Mouse (Mus musculus) MEL (cell line): ENCODE results near the gene Gnao1. TPM values are rescaled to one million over a fixed set of nuclear protein-coding genes. Genes with fewer than 3 reads are reported as not detected.

Source experiments
- DNase-seq: peaks from one replicate; pipeline ENCODE4 v3.0.0; 2011; ENCODE audit warnings: low read depth, low spot score
- H3K27ac ChIP-seq: 2 replicates; pipeline ENCODE4 v1.5.1; 2012; ENCODE audit warnings: low read depth, mild to moderate bottlenecking, control low read depth, low read length, moderate library complexity; ENCODE audit not compliant: control insufficient read depth
- H3K27me3 ChIP-seq, 2 experiments: fragments of 150-350 bp in 1 of 2; sonication (generic) in 1 of 2; 2 replicates each; pipeline ENCODE4 v1.6.1; 2012; ENCODE audit warnings: low read length in 2 of 2, mild to moderate bottlenecking in 2 of 2, improper control_type of control experiment in 1 of 2, moderate library complexity in 1 of 2; ENCODE audit not compliant: insufficient read depth in 2 of 2, control insufficient read depth in 1 of 2
- H3K36me3 ChIP-seq, 2 experiments: 2 replicates each; pipeline ENCODE4 v1.6.1; 2012 to 2014; ENCODE audit warnings: low read length in 2 of 2, improper control_type of control experiment in 1 of 2, inconsistent platforms in 1 of 2, mild to moderate bottlenecking in 1 of 2; ENCODE audit not compliant: insufficient read depth in 2 of 2, control insufficient read depth in 1 of 2
- H3K4me1 ChIP-seq, 2 experiments: fragments of 150-350 bp in 1 of 2; sonication (generic) in 1 of 2; 2 replicates each; pipeline ENCODE4 v1.6.1; 2012; ENCODE audit warnings: low read length in 2 of 2, improper control_type of control experiment in 1 of 2, mild to moderate bottlenecking in 1 of 2; ENCODE audit not compliant: insufficient read depth in 2 of 2, control insufficient read depth in 1 of 2
- H3K4me3 ChIP-seq, 2 experiments: fragments of 150-350 bp in 1 of 2; sonication (generic) in 1 of 2; 2 replicates each; pipeline ENCODE4 v1.5.1; 2012; ENCODE audit warnings: low read depth in 2 of 2, low read length in 2 of 2, mild to moderate bottlenecking in 2 of 2, moderate library complexity in 2 of 2, control low read depth in 1 of 2, improper control_type of control experiment in 1 of 2; ENCODE audit not compliant: control insufficient read depth in 1 of 2, insufficient read depth in 1 of 2
- H3K79me2 ChIP-seq: 2 replicates; pipeline ENCODE4 v1.6.1; 2012; ENCODE audit warnings: mild to moderate bottlenecking, low read length, moderate library complexity; ENCODE audit not compliant: control insufficient read depth, poor library complexity, insufficient read depth
- H3K9ac ChIP-seq: 2 replicates; pipeline ENCODE4 v1.6.1; 2012; ENCODE audit warnings: low read depth, mild to moderate bottlenecking, control low read depth, low read length, moderate library complexity; ENCODE audit not compliant: control insufficient read depth, poor library complexity, severe bottlenecking
- H3K9me3 ChIP-seq: fragments of 150-350 bp; sonication (generic); replicated peaks from 2 replicates; pipeline ENCODE4 v1.6.1; 2012; ENCODE audit warnings: mild to moderate bottlenecking, low read length, improper control_type of control experiment, moderate library complexity; ENCODE audit not compliant: insufficient read depth
- CHD1 ChIP-seq: IDR thresholded peaks from 2 replicates; pipeline ENCODE4 v1.6.1; 2012; ENCODE audit warnings: low read depth, mild to moderate bottlenecking, inconsistent platforms, low read length, improper control_type of control experiment
- CTCF ChIP-seq, 3 experiments: IDR thresholded peaks in 2 of 3; conservative IDR thresholded peaks in 1 of 3; 2 replicates each; pipeline ENCODE4 v1.5.1; 2011 to 2012; ENCODE audit warnings: low read length in 3 of 3, low read depth in 2 of 3, mild to moderate bottlenecking in 2 of 3, improper control_type of control experiment in 1 of 3, inconsistent platforms in 1 of 3, mixed read lengths in 1 of 3, moderate library complexity in 1 of 3; ENCODE audit not compliant: control insufficient read depth in 1 of 3, insufficient read depth in 1 of 3, poor library complexity in 1 of 3, severe bottlenecking in 1 of 3
- ETS1 ChIP-seq: IDR thresholded peaks from 2 replicates; pipeline ENCODE4 v1.6.1; 2012; ENCODE audit warnings: low read depth, mild to moderate bottlenecking, inconsistent platforms, low read length, improper control_type of control experiment, moderate library complexity
- HCFC1 ChIP-seq: IDR thresholded peaks from 2 replicates; pipeline ENCODE4 v1.6.1; 2012; ENCODE audit warnings: low read depth, mild to moderate bottlenecking, inconsistent platforms, low read length, improper control_type of control experiment, moderate library complexity
- KAT2A ChIP-seq: conservative IDR thresholded peaks from 2 replicates; pipeline ENCODE4 v1.6.1; 2012; ENCODE audit warnings: low read depth, low read length, improper control_type of control experiment, inconsistent platforms
- MAFK ChIP-seq: IDR thresholded peaks from 2 replicates; pipeline ENCODE4 v1.6.1; 2011; ENCODE audit warnings: low read depth, mild to moderate bottlenecking, low read length, improper control_type of control experiment, borderline replicate concordance
- MAZ ChIP-seq: IDR thresholded peaks from 2 replicates; pipeline ENCODE4 v1.6.1; 2012; ENCODE audit warnings: low read depth, mild to moderate bottlenecking, inconsistent platforms, low read length, improper control_type of control experiment
- MXI1 ChIP-seq: IDR thresholded peaks from 2 replicates; pipeline ENCODE4 v1.6.1; 2011; ENCODE audit warnings: mild to moderate bottlenecking, low read depth, low read length, improper control_type of control experiment
- MYB ChIP-seq: IDR thresholded peaks from 2 replicates; pipeline ENCODE4 v1.6.1; 2011; ENCODE audit warnings: mild to moderate bottlenecking, low read depth, low read length, improper control_type of control experiment
- NRF1 ChIP-seq: IDR thresholded peaks from 2 replicates; pipeline ENCODE4 v1.6.1; 2014; ENCODE audit warnings: low read depth, mild to moderate bottlenecking, inconsistent platforms, low read length, improper control_type of control experiment, moderate library complexity; ENCODE audit not compliant: poor library complexity, insufficient read depth, severe bottlenecking
- POLR2AphosphoS2 ChIP-seq: IDR thresholded peaks from 2 replicates; pipeline ENCODE4 v1.6.1; 2011; ENCODE audit warnings: low read length, improper control_type of control experiment
- RCOR1 ChIP-seq: IDR thresholded peaks from 2 replicates; pipeline ENCODE4 v1.6.1; 2012; ENCODE audit warnings: low read depth, mild to moderate bottlenecking, inconsistent platforms, low read length, improper control_type of control experiment
- SMC3 ChIP-seq: IDR thresholded peaks from 2 replicates; pipeline ENCODE4 v1.6.1; 2011; ENCODE audit warnings: low read depth, low read length, improper control_type of control experiment
- TBP ChIP-seq: IDR thresholded peaks from 2 replicates; pipeline ENCODE4 v1.8.0; 2011; ENCODE audit warnings: low read depth, low read length, improper control_type of control experiment
- TCF12 ChIP-seq: IDR thresholded peaks from 2 replicates; pipeline ENCODE4 v1.6.1; 2014; ENCODE audit warnings: low read depth, mild to moderate bottlenecking, inconsistent platforms, low read length, improper control_type of control experiment, moderate library complexity
- UBTF ChIP-seq: IDR thresholded peaks from 2 replicates; pipeline ENCODE4 v1.6.1; 2012; ENCODE audit warnings: low read depth, mild to moderate bottlenecking, inconsistent platforms, low read length, improper control_type of control experiment, moderate library complexity, borderline replicate concordance; ENCODE audit not compliant: insufficient read depth
- USF1 ChIP-seq: IDR thresholded peaks from 2 replicates; pipeline ENCODE4 v1.6.1; 2014; ENCODE audit warnings: low read depth, mild to moderate bottlenecking, inconsistent platforms, low read length, improper control_type of control experiment, moderate library complexity
- ZKSCAN1 ChIP-seq: IDR thresholded peaks from 2 replicates; pipeline ENCODE4 v1.6.1; 2012; ENCODE audit warnings: low read depth, mild to moderate bottlenecking, inconsistent platforms, low read length, improper control_type of control experiment, moderate library complexity
- ZMIZ1 ChIP-seq: IDR thresholded peaks from 2 replicates; pipeline ENCODE4 v1.6.1; 2012; ENCODE audit warnings: low read depth, mild to moderate bottlenecking, inconsistent platforms, low read length, improper control_type of control experiment, moderate library complexity
- ZNF384 ChIP-seq: IDR thresholded peaks from 2 replicates; pipeline ENCODE4 v1.6.1; 2012; ENCODE audit warnings: low read depth, mild to moderate bottlenecking, inconsistent platforms, low read length, improper control_type of control experiment
- polyA plus RNA-seq, 2 experiments: library from polyadenylated mRNA; stranded (reverse) in 1 of 2; unstranded in 1 of 2; fragments of >175 nt in 1 of 2; fragments of >200 nt in 1 of 2; gene quantifications; 2 replicates each; pipeline versions ENCODE4 v1.2.1 to v1.2.4; 2012; ENCODE audit warnings: low replicate concordance in 2 of 2, low read depth in 1 of 2; ENCODE audit not compliant: insufficient read length in 2 of 2, insufficient read depth in 1 of 2, missing spikeins in 1 of 2
- total RNA-seq: library from RNA; depleted of rRNA; stranded (reverse); fragments of 300-350 nt; gene quantifications from 2 replicates; pipeline ENCODE4 v1.2.3, GENCODE M21; 2012

Gene Gnao1
- total and polyA plus RNA-seq, 3 experiments = 0.03 TPM; not detected in 2

GRCm38 (mm10) chr8:93813405-93813761 is 3.6 kb downstream of the Gnao1 start:
- H3K27ac ChIP-seq = no peak overlapping the region
- H3K27me3 ChIP-seq = no peaks in the 10 kb centered on the region
- H3K9me3 ChIP-seq = no peaks in the 10 kb centered on the region
- H3K4me3 ChIP-seq = no peak overlapping the region
- H3K79me2 ChIP-seq = no peaks in the 10 kb centered on the region
- no peak for DNase-seq
- H3K4me1 ChIP-seq = no peaks in the 10 kb centered on the region
- no peak for TF ChIP-seq NRF1
- TF ChIP-seq ZMIZ1 = no peak
- TF ChIP-seq SMC3 = no peak
- TF ChIP-seq MXI1 = no peak
- TF ChIP-seq, all 39 proteins: peak for 0
- Histone ChIP-seq H3K36me3 (no peaks in the 10 kb centered on the region), H3K9ac (no peak overlapping the region)

GRCm38 (mm10) chr8:93814266-93814665 is 4.5 kb downstream of the Gnao1 start:
- Histone ChIP-seq H3K79me2 (no peaks in the 10 kb centered on the region), H3K9ac (no peak overlapping the region), H3K4me3 (no peak overlapping the region), H3K9me3 (no peaks in the 10 kb centered on the region), H3K27me3 (no peaks in the 10 kb centered on the region), H3K4me1 (no peaks in the 10 kb centered on the region), H3K27ac (no peak overlapping the region), H3K36me3 (no peaks in the 10 kb centered on the region)
- TF ChIP-seq TCF12 (no peak), ZNF384 (no peak), MAZ (no peak), NRF1 (no peak), TBP (no peak), POLR2AphosphoS2 (no peak), MAFK (no peak), HCFC1 (no peak), CTCF (IDR thresholded peaks at IDR 0.05 in 2 of 3, conservative IDR thresholded peaks at IDR 0.05 in 1 of 3; ENCODE audit: control insufficient read depth in 1 of 3, insufficient read depth in 1 of 3, low read depth in 2 of 3, low read length in 3 of 3, poor library complexity in 1 of 3, severe bottlenecking in 1 of 3) (no peak), KAT2A (no peak), MYB (no peak), SMC3 (no peak), UBTF (no peak), ZKSCAN1 (no peak), USF1 (no peak), ETS1 (no peak), CHD1 (no peak), RCOR1 (no peak), ZMIZ1 (no peak), MXI1 (no peak)
- DNase-seq = no peak
